In the genomic region with DNA sequence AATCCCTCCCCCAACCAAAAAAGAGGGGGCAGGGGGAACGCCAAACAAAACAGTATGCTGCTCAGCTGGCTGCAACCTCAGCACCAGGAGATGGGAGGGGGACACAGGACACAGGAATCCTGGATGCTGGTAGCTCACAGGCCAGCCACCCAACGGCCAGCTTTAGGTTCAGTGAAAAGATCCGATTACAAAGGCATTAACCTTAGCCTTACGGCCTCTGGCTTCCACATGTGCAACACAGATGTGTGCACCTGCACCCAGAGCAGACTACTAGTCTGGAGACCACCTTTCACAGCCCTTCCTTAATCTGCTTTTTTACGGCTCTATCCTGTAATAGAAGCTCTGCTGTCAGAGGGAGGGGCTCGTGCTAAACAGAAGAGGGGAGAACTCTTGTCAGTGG, we compare ENCODE assay signal across 12 mouse cellular contexts.
"Had no signal": no experiment of that assay in that cellular context is flagged by ENCODE, and none has a peak within 500 bp of the region (broad histone marks: within the 10 kb centered on the region; RNA-seq: fewer than 3 reads in every experiment).

No protein-coding gene starts in this region.

- H3K9me3 ChIP-seq: liver, embryonic 13.5 days; midbrain, embryonic 10.5 days; midbrain, embryonic 15.5 days had no signal

- H3K27ac ChIP-seq: liver, embryonic 13.5 days; midbrain, embryonic 10.5 days; midbrain, embryonic 15.5 days had no signal

- DNase-seq: kidney, adult 9 months; kidney, postnatal 10 days; kidney, postnatal 4 days; left cerebral cortex, postnatal 4 days; liver; liver, embryonic 13.5 days; liver, postnatal 0 days; right cerebral cortex, adult 18-20 months; right cerebral cortex, postnatal 25 days; thymus, postnatal 4 days had no signal

- H3K27me3 ChIP-seq: liver, embryonic 13.5 days; midbrain, embryonic 15.5 days had no signal

- H3K4me3 ChIP-seq: liver, embryonic 13.5 days; midbrain, embryonic 10.5 days; midbrain, embryonic 15.5 days had no signal

- H3K4me1 ChIP-seq: liver, embryonic 13.5 days; midbrain, embryonic 10.5 days; midbrain, embryonic 15.5 days had no signal
